Mouse (Mus musculus) left cerebral cortex, postnatal 25 days (tissue): ENCODE measurements around the gene Hnrnpul2. TPM values are rescaled to one million over a fixed set of nuclear protein-coding genes. Genes with fewer than 3 reads are reported as not detected.

Source experiments
- DNase-seq, 2 experiments: peaks; one replicate each; pipeline ENCODE4 v3.0.0; 2022; ENCODE audit warnings: low spot score in 2 of 2, mixed read lengths in 1 of 2
- intact Hi-C: fragments of 180-260 bp; cut with DNase I; formaldehyde crosslinking; loops from one replicate; pipeline ENCODE4 v1.15.1; 2025
- total RNA-seq, 2 experiments: library from RNA; stranded (reverse); gene quantifications; 2 replicates each; pipeline ENCODE4 v1.2.3; 2021

Hnrnpul2 gene
- 100 to 1,000 TPM; 110 to 112 TPM for total RNA-seq

DNA sequence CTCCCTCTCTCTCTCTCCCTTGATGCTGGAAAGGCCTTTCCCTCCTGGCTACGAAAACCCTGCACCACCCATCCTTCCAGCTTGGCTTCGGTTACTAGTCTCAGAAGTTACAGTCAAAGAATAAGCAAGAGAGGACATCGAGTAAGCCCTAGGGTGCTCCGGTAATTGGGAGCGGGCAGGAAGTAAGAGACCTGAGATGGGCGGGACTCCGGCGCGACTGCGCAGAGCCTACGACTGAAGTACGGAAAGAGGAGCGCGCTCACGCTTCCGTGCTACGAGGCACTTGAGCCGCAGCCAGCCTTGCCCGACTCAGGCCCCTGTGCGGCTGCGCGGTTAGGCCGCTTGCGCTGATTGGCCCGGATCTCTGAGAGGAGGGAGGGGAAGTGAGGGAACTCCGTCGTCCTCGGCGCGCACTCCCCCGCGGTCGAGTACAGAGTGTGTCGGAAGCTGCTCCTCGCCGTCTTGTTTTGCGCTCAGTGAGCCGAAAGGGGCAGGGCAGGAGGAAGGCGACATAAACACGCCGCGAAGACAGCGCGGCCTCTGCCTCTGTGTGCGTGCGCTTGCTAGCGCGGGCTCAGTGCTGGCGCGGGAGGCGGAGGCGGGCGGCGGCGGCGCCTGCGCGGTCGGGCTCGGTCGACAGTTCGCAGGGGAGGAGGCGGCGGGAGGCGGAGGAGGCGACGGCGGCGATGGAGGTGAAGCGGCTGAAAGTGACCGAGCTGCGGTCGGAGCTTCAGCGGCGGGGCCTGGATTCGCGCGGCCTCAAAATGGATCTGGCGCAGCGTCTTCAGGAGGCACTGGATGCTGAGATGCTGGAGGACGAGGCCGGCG lies at the start of gene Hnrnpul2:
TSS of gene Hnrnpul2 (plus strand) at position 415 of the 828 bp plus-strand sequence.
- peak; percentile 99 for DNase-seq
- intact Hi-C loops, result loop anchor here (1.0 to 5.0 kb wide), 5 partner anchors 17 to 253 kb away; partner anchors contain the start of genes 1700092M07Rik, Nxf1, Polr2g and Stx5a

DNA sequence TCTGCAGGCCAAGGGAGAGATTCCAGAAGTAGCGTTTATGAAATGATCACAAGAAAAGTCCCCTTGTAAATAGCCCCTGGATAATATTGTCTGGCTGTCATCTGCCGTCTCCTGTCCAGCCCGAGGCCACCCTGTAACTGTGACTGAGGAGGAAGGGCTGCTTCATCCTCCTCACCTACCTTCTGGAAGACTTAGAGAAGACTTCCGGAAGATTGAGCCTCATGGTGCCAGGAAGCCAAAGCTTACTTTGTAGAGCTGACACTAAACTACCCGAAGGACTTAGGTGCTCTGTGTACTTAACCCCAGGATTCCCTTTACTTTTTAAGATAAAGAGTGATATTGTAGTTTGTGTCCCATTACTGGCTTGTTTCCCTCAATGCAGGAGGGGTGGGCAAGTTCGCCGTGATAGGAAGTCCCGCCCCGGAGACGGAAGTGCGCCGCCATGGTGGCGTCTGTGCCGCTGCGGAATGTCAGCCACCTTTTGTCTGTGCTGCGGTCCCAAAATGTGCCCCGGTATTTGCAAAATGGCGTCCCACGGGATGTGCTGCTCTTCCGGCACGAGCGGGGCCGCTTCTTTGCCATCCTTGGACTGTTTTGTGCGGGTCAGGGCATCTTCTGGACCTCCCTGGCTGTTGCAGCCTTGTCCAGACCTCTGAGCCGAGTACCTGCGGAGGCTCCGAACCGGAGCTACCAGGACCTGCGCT lies 49.1 kb upstream of the Hnrnpul2 start, which contains the start of gene Tmem223:
TSS of gene Tmem223 (plus strand) at position 430 of the 704 bp plus-strand sequence.
- intact Hi-C loops, result no loop called here
- DNase-seq, result peak; percentile 81 to 85

DNA sequence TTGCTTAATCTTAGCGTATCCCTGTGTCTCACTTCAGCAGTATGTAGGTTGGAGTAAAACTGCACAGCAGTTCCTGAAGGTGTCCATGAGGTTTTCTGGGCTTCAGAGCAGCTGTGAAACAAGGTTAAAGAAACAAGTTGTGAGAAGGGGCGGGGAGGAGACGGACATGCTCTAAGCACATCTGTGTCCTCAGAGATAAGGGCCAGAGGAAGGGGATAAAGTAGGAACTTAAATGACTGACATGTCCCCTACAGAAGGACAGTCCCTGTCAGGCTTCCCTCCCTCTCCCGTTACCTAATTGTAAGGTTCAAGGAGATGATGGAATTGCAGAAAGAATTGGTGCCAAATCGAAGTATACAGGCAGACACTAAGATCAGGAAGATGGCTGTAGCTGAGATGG lies 46.8 kb upstream of the Hnrnpul2 start:
- no peak for DNase-seq
- intact Hi-C loops, result no loop called here

DNA sequence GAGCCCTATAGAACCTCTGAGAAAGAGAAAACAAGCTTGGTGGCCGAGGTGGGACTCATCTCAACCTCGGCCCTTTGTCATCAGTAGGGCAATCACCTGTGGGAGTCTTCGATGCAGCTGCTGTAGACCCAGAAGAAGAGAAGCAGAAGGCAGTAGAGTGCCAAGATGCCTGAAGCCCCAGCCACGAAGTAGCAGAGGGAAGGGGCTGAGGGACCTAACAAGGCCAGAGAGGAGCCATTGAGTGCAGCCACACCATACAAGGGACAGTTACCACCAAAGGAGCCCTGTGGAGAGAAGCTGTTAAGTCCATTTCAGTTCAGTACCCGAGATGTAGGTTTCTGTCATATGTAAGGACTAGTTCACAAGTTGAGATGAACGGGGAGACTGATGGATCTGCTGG lies 46.4 kb upstream of the Hnrnpul2 start:
- no peak for DNase-seq
- intact Hi-C loops, result no loop called here

DNA sequence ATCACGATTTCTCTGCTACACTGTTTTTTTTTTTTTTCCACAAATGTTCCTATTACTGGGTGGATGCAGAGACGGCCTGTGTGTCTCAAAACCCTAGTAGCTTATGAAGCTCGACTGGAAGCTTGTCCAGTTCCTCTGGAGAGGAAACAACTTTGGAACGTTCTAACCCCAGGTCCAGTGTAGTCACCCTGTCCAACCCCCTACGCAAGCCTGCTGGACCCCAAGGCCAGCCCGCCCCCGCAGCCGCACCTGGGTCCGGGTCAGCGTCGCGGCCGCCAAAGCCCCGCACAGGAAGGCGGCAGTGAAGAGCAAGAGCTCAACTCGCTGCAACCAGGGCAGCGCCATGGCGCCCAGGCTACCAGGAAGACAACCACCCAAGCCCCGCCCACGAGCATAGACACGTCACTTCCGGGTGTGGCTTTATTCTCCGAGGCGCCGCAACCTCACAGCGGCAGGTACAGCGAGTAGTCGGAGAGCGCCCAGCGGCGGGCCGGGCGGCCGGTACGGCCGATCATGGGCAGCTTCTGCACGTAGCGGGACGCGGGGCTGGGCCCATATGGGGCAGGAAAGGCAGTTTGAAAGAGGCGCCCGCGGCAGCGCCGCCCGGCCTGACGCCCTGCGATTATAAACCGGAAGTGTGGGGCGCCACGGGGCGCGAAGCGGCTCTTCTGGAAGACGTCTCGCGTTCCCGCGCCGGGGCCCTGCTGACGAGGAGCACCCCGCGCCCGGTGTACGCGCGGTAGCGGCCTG lies 45.5 kb upstream of the Hnrnpul2 start, which contains the start of gene Tmem179b:
TSS of gene Tmem179b (minus strand) at position 382 of the 750 bp plus-strand sequence.
- intact Hi-C loops, result no loop called here
- peak; percentile 97 for DNase-seq

DNA sequence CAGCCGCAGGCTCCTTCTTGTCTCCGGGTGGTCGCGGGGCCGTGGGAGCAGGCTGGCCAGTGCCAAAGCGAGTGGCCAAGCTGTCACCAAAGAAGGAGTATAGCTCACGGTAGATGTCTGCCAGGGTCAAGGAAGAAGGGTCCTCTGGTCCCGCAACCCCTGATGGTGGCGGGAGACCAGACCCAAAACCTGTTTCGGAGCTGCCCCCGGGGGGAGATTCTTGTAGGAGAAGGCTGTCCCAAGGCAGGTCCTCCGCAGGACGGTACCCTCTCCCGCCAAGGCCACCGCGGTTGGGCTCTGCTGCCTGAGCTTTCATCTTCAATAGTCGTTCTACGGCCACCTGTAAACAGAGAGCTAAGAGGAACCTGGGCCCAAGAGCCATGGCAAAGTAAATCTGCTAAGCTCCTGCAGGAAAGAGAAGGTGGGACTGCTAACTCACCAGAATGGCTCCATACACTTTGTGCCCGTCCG lies 44.8 kb upstream of the Hnrnpul2 start:
- intact Hi-C loops, result no loop called here

DNA sequence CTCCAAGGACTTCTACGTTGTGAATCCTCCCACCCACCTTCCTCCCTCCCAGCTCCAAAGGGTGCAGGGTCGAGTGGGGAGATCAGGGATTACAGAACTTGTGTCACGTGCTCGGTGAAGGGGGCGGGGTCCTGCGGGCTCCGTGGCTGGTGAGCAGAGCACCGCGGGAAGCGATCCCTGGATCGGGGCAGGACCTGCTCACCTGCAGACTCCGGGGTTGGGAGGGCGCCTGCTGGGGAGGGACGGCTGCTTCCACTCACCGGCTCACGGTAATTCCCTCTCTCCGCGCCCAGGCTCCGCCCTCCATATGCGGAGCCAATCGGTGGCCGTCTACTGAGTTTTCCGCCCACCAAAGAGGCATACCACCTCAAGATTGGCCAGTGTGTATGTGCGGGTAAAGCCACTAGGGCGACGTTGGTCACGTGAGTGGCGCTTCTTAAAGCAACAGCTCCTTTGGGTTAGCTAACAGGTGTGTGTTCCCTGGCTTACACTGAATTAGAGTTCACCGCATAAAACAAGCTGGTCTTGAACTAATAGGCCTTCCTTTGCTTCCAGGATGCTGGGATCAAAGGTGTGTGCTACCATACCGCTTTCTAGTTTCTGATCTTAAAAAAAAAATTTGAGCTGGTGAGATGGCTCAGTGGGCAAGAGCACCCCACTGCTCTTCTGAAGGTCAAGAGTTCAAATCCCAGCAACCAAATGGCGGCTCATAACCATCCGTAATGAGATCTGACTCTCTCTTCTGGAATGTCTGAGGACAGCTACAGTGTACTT lies 33.6 kb upstream of the Hnrnpul2 start, which contains the start of gene Taf6l:
TSS of gene Taf6l (minus strand) at position 410 of the 774 bp plus-strand sequence.
- peak; percentile 93 to 98 for DNase-seq
- intact Hi-C loops, result no loop called here

More for the DNA sequence above, 44.8 kb upstream of the Hnrnpul2 start:
- peak in 1 of 2 experiments; percentile 18 for DNase-seq

DNA sequence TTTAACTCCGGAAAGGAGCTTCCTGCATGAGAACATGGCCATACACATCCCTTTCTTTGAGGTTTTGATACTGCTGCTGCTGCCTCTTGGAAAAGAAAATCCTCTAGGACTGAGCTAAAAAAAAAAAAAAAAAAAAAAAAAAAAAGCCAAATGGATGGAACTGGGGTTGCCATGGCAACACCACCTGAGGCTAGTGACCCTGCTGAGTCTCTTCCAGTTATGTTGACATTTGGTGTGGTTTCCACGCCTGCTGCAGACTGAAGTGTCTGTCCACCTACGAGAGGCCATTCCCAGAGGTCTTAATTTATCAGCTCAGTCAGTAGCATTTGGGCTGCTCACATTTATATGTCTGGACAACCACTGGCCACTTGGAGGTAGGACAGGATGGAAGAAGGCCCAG lies 31.3 kb upstream of the Hnrnpul2 start:
- DNase-seq, result no peak
- intact Hi-C loops, result no loop called here

DNA sequence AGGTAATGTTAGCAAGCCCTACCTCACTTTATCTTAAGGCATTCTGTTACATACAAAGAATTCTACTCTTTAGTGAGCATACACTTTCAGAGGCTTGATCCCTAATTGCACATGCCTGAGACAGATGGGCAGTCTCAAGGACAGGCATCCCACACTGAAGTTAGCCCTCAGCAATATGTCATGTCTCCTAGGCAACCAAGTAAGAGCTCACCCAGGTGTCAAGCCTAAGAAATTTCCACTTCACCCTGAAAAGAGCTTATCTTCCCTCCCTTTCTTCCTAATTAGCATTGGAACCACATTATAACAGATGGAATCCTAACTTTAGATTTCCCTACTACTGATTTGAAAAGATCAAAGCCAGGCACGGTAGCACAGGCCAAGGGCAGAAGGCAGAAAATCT lies 30.6 kb upstream of the Hnrnpul2 start:
- intact Hi-C loops, result no loop called here
- peak in 1 of 2 experiments; percentile 60 for DNase-seq

DNA sequence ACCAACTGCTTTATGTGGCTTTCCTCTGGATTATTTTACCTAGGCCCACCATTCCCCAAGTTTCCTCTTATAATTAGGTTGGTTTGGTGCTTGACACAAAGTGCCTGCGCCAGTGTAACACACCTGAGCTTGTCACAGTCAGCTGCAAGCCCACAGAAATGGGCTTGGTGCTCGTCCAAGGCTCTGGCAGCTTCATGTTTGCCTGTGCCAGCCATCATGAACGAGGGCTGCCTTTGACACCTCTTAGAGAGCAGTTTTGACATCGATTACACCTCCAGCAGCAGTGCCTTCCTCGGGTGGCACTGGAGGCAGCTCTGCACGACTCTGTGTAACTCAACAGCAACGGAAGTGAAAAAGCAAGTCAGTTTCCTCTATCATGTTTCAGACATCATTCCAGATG lies 29.6 kb upstream of the Hnrnpul2 start:
- intact Hi-C loops, result no loop called here
- peak in 1 of 2 experiments; percentile 69 for DNase-seq

DNA sequence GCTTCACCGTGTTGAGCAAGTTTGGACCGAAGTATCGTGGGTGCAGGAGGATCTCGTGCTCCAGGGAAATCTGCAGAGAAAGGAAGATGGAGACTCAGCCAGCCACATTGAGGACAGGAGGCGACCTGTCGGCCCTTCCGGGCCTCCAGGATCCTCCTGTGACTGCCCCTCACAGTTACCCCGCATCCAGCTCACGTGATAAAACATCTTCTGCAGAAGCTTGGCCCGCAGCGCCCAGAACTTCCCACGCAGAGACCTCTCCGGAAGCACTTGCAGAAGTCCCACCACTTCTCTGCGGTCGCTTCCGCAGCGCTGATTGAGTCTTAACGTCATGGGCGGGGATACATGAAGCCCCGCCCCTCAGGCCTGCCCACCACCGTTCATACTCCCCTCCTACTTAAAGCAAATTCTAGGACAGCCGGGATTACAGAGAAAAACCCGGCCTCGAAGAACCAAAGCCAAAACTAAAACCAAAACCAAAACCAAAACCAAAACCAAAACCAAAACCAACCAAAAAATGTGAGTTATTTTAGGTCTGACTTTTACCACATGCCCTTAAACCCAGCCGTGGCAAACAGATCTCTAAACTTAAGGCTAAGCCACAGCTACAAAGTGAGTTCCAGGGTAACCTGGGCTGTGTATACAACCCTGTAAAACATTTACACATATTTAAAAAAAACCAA lies 21.4 kb upstream of the Hnrnpul2 start, which contains the start of gene Polr2g:
TSS of gene Polr2g (minus strand) at position 314 of the 683 bp plus-strand sequence.
- peak; percentile 88 to 96 for DNase-seq
- intact Hi-C loops, result loop anchor here (1.0 kb wide), 1 partner anchor 21 kb away; the partner anchor contains the start of gene Ttc9c

DNA sequence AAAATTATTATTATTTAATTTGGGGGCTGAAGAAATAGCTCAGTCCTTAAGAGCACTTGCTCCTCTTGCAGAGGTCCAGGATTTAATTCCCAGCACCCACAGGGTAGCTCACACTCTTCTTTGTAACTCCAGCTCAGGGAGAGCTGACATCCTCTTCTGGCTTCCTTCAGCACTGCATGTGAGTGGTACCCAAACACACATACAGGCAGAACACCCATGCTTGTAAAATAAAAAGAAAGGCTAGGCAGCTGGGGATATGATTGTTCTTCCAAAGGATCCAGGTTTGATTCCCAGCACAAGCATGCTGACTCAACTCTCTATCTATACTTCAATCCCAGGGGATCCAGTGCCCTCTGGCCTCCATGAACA lies 20.9 kb upstream of the Hnrnpul2 start:
- intact Hi-C loops, result loop anchor here (1.0 kb wide), 1 partner anchor 20 kb away; the partner anchor contains the start of gene Ttc9c
- no peak for DNase-seq

DNA sequence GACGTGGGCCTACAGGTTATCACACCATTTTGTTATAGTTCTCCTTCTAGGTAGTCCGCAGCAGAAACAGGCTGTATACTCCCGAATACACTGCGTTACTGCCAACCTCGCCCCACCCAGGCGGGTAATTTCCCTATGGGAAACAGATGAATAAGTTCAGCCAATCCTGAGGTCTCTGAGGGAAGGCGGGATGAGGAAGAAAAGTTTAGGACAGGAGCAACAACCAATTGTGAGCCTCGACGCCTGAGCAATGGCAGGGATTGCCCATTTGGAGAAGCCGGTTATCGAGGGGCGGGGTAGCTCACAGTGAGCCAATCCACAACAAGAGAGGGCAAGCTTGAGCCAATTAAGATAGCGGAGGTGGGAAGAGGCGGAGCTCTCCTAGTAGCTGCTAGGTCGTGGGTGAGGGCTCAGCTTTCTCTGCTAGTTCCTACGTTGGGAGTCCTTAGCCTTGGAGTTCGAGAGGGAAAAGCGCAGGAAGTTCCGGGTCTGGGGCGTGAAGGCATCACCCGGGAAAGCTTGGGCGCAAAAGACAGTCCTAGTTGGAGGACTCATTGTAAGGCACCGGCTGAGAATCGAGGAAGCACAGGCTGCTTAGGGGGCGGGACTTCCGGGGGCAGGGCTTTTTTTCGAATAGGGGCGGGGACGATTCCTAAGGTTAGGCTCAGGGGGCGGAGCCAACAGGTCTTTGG lies 17.5 kb upstream of the Hnrnpul2 start, which contains the start of gene Zbtb3:
TSS of gene Zbtb3 (plus strand) at position 426 of the 692 bp plus-strand sequence.
- DNase-seq, result peak; percentile 96 to 99
- intact Hi-C loops, result loop anchor here (2.0 kb wide), 1 partner anchor 17 kb away; the partner anchor contains the start of gene Ttc9c

DNA sequence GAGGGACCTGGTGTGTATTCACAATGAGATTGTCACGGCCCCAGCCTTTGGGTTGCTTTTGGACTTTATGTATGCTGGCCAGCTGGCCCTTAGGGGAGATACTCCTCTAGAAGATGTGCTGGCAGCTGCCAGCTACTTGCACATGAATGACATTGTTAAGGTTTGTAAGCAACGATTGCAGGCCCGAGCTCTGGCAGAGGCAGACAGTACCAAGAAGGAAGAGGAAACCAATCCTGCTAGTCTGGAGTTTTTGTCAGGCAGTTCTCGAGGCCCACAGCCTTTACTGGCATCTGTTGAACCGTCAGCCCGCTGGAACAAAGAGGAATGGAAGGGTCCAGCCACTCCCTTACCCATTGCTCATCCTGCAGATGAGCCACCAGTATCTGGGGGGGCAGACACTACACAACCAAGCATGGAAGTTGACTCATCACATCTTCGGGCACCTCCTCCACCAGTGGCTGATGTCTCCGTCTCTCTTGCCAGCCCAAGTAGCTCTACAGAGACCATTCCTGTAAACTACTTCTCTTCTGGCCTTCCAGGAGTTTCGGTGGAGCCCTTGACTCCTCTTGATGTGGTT lies 16.5 kb upstream of the Hnrnpul2 start:
- intact Hi-C loops, result loop anchor here (2.0 kb wide), 1 partner anchor 16 kb away; the partner anchor contains the start of gene Ttc9c
- no peak for DNase-seq

DNA sequence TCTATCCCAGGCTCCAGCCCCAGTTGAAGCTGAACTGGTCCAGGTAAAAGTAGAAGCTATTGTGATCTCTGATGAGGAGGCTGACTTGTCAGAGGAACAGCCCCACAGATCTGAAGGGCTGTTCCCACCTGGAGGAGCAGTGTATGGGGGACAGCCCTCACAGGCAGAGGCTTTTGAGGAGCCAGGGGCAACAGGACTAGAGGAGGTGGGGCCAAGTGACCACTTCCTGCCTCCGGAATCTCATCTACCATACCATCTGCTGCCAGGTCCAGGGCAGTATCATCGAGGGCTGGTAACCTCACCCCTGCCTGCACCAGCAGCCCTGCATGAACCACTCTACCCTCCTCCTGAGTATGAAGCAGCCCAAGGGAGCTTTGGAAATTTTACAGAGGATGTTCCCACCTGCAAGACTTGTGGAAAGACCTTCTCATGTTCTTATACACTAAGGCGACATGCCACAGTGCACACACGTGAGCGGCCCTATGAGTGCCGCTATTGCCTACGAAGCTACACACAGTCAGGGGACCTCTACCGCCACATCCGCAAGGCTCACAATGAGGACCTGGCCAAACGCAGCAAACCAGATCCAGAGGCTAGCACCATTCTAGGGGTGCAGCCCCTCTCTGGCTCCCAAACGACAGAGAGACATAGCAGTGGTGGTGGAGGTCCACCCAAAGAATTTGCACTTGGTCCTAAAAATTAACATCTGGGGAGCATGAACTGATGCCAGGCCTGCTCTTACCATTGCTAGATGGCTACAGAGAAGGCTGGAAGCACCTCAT lies 15.7 kb upstream of the Hnrnpul2 start:
- intact Hi-C loops, result loop anchor here (2.0 kb wide), 1 partner anchor 15 kb away; the partner anchor contains the start of gene Ttc9c

DNA sequence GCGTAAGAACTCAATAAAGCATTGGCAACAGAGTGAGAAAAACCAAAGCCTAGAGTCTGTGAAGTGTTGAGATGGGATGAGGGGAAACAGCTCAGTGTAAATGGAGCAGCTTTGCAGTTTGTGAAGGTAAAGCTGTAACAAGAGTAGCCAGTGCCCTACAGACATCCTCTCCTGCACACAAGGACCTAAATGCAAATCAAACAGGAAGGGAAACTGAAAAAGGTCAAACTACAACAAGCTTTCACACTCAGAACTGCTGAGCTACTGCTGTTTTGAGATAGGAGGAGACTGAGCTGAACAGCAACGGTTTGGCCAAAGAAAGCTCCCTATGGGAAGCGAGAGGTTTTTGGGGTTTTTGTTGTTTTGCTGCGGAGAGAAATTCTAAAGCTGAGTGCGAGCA lies 13.0 kb upstream of the Hnrnpul2 start:
- intact Hi-C loops, result no loop called here
- no peak for DNase-seq

More for the DNA sequence above, 15.7 kb upstream of the Hnrnpul2 start:
- DNase-seq, result no peak
